Mouse (Mus musculus) urinary bladder, postnatal 36 days (tissue): ENCODE data around the gene Cubn.

Experiments
- DNase-seq, 2 experiments: peaks; one replicate each; pipeline ENCODE4 v3.0.0; 2022; ENCODE audit warnings: low spot score in 2 of 2, mixed read lengths in 1 of 2

Gene Cubn

DNA sequence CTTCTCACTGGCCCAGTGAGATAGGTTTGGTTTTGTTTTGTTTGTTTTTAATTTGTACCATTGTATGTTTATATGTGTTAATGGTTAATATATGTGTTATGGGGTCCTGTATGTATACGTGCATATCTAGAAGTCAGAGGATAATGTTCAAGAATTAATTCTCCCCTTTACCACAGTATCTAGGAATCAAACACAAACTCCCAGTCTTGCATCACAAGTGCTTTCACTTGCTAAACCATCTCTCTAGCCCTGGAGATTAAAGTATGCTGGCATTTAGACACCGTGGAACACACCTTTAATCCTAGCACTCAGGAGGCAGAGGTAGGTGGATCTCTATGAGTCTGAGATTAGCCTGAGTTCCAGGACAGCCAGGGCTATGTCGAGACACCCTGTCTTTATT lies 83.3 kb downstream of the Cubn start:
- DNase-seq, result no peak

DNA sequence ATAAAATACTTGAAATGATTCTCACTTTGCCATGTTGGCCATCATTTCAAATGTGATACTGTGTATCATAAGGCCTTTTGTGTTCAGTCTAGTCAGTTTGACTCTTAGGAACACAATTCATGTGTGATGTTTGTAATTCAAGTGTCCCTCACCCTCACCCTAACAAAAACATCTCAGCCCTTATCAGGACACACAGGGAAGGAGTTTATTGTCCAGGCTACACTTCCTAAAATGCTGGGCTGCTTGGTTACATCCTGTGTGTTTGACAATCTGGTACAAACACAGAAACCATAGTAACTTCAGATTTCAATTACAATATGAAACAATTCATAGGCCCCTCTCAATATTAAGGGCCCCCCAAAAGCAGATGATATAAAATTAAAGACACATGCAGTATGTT lies 83.9 kb downstream of the Cubn start:
- DNase-seq, result no peak

DNA sequence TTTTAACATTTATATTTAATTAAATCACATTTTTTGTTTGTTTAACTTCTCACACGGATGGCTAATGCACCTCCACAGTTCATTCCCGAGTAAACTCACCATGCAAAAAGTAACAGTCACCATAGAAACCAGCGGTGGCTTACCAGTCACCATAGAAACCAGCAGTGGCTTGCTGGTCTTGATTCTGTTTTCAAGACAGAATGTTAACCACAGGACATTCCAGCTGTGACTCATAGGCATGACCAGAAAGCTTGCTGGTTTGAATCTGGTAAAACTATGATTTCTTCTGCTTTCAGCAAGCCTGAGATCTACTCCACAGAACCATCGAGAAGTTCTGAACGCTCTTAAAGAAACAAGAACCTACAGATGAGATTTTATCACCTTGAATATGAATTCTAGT lies 84.3 kb downstream of the Cubn start:
- DNase-seq, result no peak

DNA sequence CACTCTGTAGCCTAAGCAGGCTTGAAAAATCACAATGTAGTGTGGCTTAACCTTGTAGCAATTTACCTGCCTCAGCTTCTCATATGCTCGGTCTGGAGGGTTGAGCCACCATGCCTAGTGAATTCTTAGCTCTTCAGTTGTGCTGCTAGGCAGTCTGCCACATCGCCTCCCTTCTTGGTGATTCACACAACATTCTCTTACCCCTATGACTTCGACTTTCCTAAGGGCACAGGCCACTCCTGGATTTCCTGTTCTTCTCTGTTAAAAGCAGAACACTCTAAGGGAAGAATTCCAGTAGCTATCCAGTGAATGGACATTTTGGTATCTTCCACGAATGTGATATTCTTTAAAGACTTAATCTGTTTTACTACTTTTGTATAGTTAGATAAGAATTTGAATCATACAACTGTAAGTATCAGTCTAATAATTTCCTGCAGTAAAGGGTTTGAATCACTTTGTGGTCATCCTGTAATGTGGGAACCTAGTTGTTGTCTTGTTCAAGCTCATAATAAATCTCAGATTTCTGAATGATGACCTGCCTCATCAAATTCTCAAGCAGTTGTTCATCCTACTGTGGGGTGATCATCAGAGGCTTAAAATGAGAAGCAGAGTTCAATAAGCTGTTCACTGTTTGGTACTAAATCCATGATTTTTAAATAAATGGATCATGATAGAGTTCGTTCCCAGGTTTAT lies 86.5 kb downstream of the Cubn start:
- no peak for DNase-seq

GRCm38 (mm10) chr2:13400831-13401230 lies 90.8 kb downstream of the Cubn start:
- peak in 1 of 2 experiments; percentile 45 for DNase-seq

- DNase-seq, result no peak
These were observed 92.0 kb downstream of the Cubn start for GRCm38 (mm10) chr2:13399480-13400072.

GRCm38 (mm10) chr2:13398955-13399354 lies 92.7 kb downstream of the Cubn start:
- DNase-seq, result no peak

- DNase-seq, result no peak
These were observed 93.1 kb downstream of the Cubn start for GRCm38 (mm10) chr2:13398551-13398950.

GRCm38 (mm10) chr2:13396124-13396540 lies 95.5 kb downstream of the Cubn start:
- DNase-seq, result no peak

DNA sequence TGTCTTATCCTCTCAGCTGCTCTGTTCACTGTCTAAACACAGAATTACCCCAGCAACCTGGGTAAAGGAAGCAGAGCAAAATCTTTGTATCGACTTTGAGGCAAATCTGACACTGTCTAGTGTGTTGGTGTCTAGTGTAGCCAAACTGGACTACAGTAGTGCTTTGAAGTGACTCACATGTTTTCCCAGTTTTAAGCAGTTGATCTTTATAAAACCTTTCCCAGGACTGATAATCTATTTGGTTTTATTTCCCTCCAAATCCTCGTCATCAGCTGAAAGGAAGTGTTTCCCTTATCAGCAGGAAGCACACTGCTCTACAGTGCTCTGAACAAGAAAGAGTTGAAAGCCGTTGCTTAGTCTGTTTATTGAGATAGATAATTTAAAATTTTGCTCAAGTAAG lies 100.6 kb downstream of the Cubn start:
- no peak for DNase-seq

GRCm38 (mm10) chr2:13386631-13387030 lies 105.0 kb downstream of the Cubn start:
- DNase-seq, result no peak

DNA sequence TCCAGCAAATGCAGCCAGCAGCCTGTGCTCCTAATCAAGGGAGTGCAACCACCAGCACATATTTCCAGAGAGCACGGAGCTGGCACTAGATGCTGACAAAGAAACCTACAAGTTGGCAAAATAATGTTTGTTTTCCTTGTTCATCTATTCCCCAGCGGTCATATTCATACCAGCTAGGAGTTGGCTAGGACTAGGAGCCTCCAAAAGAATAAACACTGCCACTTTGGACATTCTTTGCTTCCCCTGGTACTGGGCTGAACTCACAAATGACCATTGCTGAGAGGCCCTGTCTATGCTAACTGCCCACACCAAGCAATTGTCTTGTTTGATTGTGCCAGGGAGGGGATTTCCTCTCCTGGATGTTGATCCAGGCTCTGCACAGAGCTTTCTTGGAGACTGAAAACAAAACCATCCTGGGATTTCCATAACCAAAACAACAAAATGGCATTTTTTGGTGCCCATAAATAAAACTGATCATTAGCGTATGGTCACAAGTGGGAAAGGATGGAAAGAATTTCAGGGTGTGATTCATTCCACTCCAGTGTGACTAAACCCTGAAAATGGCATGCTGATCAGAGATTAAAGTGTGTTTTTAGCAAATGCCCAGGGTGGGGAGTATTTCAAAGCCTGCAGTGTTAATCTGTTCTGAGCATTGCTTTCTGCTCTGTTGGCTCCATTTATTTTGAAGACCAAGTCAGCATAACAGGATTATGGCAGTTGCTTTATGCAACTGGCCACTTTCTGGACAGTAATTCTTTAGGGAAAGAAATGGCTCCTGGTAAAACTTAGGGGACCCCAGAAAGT lies 105.9 kb downstream of the Cubn start:
- peak in 1 of 2 experiments; percentile 24 for DNase-seq

- DNase-seq, result peak in 1 of 2 experiments; percentile 23
These were observed 106.7 kb downstream of the Cubn start for GRCm38 (mm10) chr2:13384775-13385541.

DNA sequence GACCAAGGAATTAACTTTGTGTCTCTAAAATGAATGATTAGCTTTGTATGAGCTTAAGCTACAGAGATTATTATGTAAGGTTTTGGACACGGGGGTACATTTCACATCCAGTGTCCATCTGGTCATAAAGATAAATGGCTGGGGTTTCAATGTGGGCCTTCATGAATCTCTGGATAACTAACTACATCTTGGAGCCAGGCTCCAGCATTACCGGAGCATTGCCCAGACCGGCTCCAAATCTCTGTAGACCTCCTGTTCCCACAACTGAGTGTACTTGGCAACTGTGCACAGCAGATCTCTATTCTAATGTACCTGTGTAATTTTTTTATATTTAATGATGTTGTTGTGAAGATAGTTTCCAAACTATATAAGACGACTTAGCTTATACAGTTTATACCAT lies 115.4 kb downstream of the Cubn start:
- DNase-seq, result no peak

- no peak for DNase-seq
These were observed 118.3 kb downstream of the Cubn start for GRCm38 (mm10) chr2:13373291-13373690.

GRCm38 (mm10) chr2:13372825-13373224 lies 118.8 kb downstream of the Cubn start:
- DNase-seq, result no peak

GRCm38 (mm10) chr2:13372256-13372824 lies 119.3 kb downstream of the Cubn start:
- DNase-seq, result peak; percentile 41

DNA sequence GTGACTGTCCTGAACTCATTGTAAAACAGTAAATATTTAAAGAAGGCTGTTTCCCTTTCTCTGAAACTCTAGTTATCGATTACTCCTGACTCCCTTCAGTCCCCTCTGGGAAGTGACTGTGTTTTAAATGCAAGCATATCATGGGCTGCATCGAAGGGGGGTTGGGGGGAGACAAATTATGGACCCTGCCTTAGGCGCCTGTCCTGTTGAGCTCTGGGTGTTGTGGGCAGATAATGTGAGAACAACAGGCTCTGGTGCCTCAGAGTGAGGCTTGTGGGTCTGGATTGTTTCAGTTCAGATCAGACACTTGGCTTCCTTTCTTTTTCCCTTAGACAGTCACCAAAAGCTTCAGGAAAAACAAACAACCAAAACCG lies 119.8 kb downstream of the Cubn start:
- DNase-seq, result no peak

GRCm38 (mm10) chr2:13371072-13371796 lies 120.4 kb downstream of the Cubn start:
- no peak for DNase-seq

DNA sequence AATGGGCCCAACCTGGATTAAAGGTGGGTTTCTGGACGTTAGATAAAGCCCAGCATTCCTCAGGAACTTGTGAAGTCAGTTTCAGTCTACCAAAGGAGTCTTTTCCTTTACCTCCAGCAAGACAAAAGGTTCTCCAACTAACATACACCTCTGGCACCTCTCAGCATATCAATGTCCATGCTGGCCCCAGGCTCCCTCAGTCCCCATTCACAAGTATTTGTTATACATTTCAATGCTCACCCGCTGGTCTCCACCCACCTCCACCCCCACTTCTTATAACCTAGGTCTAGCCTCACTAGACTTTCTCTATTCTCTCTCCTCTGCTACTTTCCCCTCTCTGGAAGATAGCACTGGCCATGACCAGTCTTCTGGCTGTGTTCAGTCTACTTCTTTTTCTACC lies 121.1 kb downstream of the Cubn start:
- no peak for DNase-seq

DNA sequence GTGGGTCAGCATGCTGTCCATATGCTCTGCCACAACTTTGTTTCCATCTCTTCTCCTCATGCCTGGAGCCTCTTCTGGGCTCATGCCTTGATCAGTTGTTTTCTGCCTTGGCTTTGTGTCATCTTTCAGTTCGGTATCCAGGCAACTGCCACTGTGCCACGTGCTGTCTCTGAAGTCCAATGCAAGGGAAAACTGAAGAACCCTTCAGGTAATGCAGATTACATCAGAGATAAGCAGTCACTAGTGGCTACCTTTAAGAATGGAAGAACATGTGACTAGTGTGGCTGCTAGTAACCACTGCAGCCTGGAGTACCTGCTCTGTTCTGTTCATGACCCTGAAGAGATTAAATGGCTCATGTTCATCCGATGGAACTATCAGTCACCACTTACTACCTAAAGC lies 123.1 kb downstream of the Cubn start:
- no peak for DNase-seq
